ENCODE assay signal across 11 mouse cellular contexts in genomic region chr1:86471504-86471961, GRCm38 (mm10). TPM values are rescaled to one million over a fixed set of nuclear protein-coding genes. Genes with fewer than 3 reads are reported as not detected.
A peak's percentile ranks its signal among the peaks of the same experiment; 100 is the strongest.
DNase-seq lines count a peak whose midpoint lies in the region; ATAC-seq and TF ChIP-seq lines count a peak whose summit lies in the region.
"Not testable (repeated sequence)": the region's sequence is repeated elsewhere in the genome, so short reads cannot be mapped to it uniquely, and the experiment has no call there.
"Had no signal": no experiment of that assay in that cellular context is flagged by ENCODE, and none has a peak within 500 bp of the region (broad histone marks: within the 10 kb centered on the region; RNA-seq: fewer than 3 reads in every experiment).

No protein-coding gene starts in this region.

- H3K36me3 ChIP-seq in MEL (ENCODE audit: control insufficient read depth in 1 of 2, insufficient read depth in 2 of 2, low read length in 2 of 2); forebrain, embryonic 13.5 days (ENCODE audit: poor library complexity, severe bottlenecking): not testable (repeated sequence)

- 76% methylated on average over 11 of the region's 11 CpGs for WGBS in forebrain, embryonic 13.5 days
- WGBS in lung, adult 2 months = 61% methylated on average over 11 of the region's 11 CpGs

- 0 out of 4 replicates have a peak, but pooled peaks of 1 of the 2 experiments have one; percentile 10 for TF ChIP-seq EP300 in MEL (IDR thresholded peaks at IDR 0.05; ENCODE audit: low read depth in 1 of 2, low read length in 2 of 2)

- H3K4me3 ChIP-seq in MEL (ENCODE audit: control insufficient read depth in 1 of 2, insufficient read depth in 1 of 2, low read depth in 2 of 2, low read length in 2 of 2) = peak overlapping the region; percentile 57 to 72
- not testable (repeated sequence) for H3K4me3 ChIP-seq in forebrain, embryonic 13.5 days; lung, adult 2 months (replicated peaks; ENCODE audit: extremely low read depth, low read depth, low read length)

- TF ChIP-seq POLR2A in MEL (IDR thresholded peaks at IDR 0.05; ENCODE audit: control insufficient read depth in 1 of 2, insufficient read depth in 1 of 2, low read depth in 1 of 2, low read length in 2 of 2, poor library complexity in 1 of 2); lung, adult 2 months (IDR thresholded peaks at IDR 0.05; ENCODE audit: borderline replicate concordance, extremely low read depth, low read depth, low read length): not testable (repeated sequence)

- not testable (repeated sequence) for H3K27me3 ChIP-seq in MEL (ENCODE audit: control insufficient read depth in 1 of 2, insufficient read depth in 2 of 2, low read length in 2 of 2); forebrain, embryonic 13.5 days

- peak overlapping the region; percentile 86 for H3K9ac ChIP-seq in MEL (ENCODE audit: control insufficient read depth, low read depth, low read length, poor library complexity, severe bottlenecking)
- H3K9ac ChIP-seq in forebrain, embryonic 13.5 days = not testable (repeated sequence)

- peak overlapping the region; percentile 82 for H3K27ac ChIP-seq in MEL (ENCODE audit: control insufficient read depth, low read depth, low read length)
- H3K27ac ChIP-seq in forebrain, embryonic 13.5 days = not testable (repeated sequence)

- H3K4me1 ChIP-seq in MEL (ENCODE audit: control insufficient read depth in 1 of 2, insufficient read depth in 2 of 2, low read length in 2 of 2) = not testable (repeated sequence)
- peaks cover 12% of the 10 kb centered on the region for H3K4me1 ChIP-seq in forebrain, embryonic 13.5 days
- H3K4me1 ChIP-seq in lung, adult 2 months (ENCODE audit: control insufficient read depth, insufficient read depth, low read length) = peaks cover 19% of the 10 kb centered on the region

- H3K9me3 ChIP-seq in MEL (replicated peaks; ENCODE audit: insufficient read depth, low read length); forebrain, embryonic 13.5 days (replicated peaks): not testable (repeated sequence)

- peak; percentile 62 to 82 (median 64) for TF ChIP-seq CTCF in MEL (IDR thresholded peaks at IDR 0.05 in 2 of 3, conservative IDR thresholded peaks at IDR 0.05 in 1 of 3; ENCODE audit: control insufficient read depth in 1 of 3, insufficient read depth in 1 of 3, low read depth in 2 of 3, low read length in 3 of 3, poor library complexity in 1 of 3, severe bottlenecking in 1 of 3)
- TF ChIP-seq CTCF in lung, adult 2 months (IDR thresholded peaks at IDR 0.05; ENCODE audit: insufficient read depth, low read length) = peak; percentile 39; the same call in 1 of the 2 replicates

- ATAC-seq in forebrain, embryonic 13.5 days = not testable (repeated sequence)

- not testable (repeated sequence) for H3K79me2 ChIP-seq in MEL (ENCODE audit: control insufficient read depth, insufficient read depth, low read length, poor library complexity)

- H3K4me2 ChIP-seq in forebrain, embryonic 13.5 days = peak overlapping the region; percentile 47; the same call in 1 of the 2 replicates

- intact Hi-C loops in heart, postnatal 36 days (cut with DNase I) = loop anchor here (1.0 kb wide), 1 partner anchor 56 kb away; no protein-coding TSS in a partner anchor

- DNase-seq in MEL (ENCODE audit: low read depth, low spot score) = peak; percentile 91
- peak; percentile 54 for DNase-seq in cerebellum, adult 11-12 months
- DNase-seq in heart, postnatal 36 days = peak; percentile 47 to 52
- peak; percentile 55 to 69 for DNase-seq in kidney, postnatal 25 days
- DNase-seq in lung, adult 2 months = peak; percentile 43
- peak; percentile 32 for DNase-seq in retina, postnatal 1 day
- peak; percentile 56 for DNase-seq in urinary bladder, postnatal 14 days (ENCODE audit: low spot score)

- TF ChIP-seq RAD21 in MEL (IDR thresholded peaks at IDR 0.05; ENCODE audit: low read depth, low read length) = peak; percentile 71

TF ChIP-seq in MEL, 35 proteins besides CTCF, POLR2A, EP300 and RAD21:
- TF ChIP-seq ZNF384 (IDR thresholded peaks at IDR 0.05; ENCODE audit: low read depth, low read length) (peak; percentile 88), SIN3A (IDR thresholded peaks at IDR 0.05; ENCODE audit: low read length) (peak; percentile 90), MAX (IDR thresholded peaks at IDR 0.05; ENCODE audit: low read length) (peak; percentile 96), ETS1 (IDR thresholded peaks at IDR 0.05; ENCODE audit: low read depth, low read length) (peak; percentile 50), HCFC1 (IDR thresholded peaks at IDR 0.05; ENCODE audit: low read depth, low read length) (peak; percentile 60), USF2 (IDR thresholded peaks at IDR 0.05; ENCODE audit: borderline replicate concordance in 1 of 2, insufficient read depth in 1 of 2, low read depth in 1 of 2, low read length in 2 of 2) (peak in 1 of 2 experiments; percentile 44; a peak in 1 of 4 replicates), TBP (IDR thresholded peaks at IDR 0.05; ENCODE audit: low read depth, low read length) (peak; percentile 92), MXI1 (IDR thresholded peaks at IDR 0.05; ENCODE audit: low read depth, low read length) (peak; percentile 98), JUND (IDR thresholded peaks at IDR 0.05; ENCODE audit: low read depth, low read length) (0 out of 2 replicates have a peak, but pooled peaks have one; percentile 34), MYC (IDR thresholded peaks at IDR 0.05; ENCODE audit: low read depth, low read length) (peak; percentile 99), RCOR1 (IDR thresholded peaks at IDR 0.05; ENCODE audit: low read depth, low read length) (peak; percentile 9; the same call in 1 of the 2 replicates), SMC3 (IDR thresholded peaks at IDR 0.05; ENCODE audit: low read depth, low read length) (peak; percentile 64), ELF1 (IDR thresholded peaks at IDR 0.05; ENCODE audit: low read depth, low read length) (peak; percentile 48; the same call in 1 of the 2 replicates), UBTF (IDR thresholded peaks at IDR 0.05; ENCODE audit: borderline replicate concordance, insufficient read depth, low read depth, low read length) (0 out of 2 replicates have a peak, but pooled peaks have one; percentile 71), MAZ (IDR thresholded peaks at IDR 0.05; ENCODE audit: low read depth, low read length) (0 out of 2 replicates have a peak, but pooled peaks have one; percentile 17), ZC3H11A (IDR thresholded peaks at IDR 0.05; ENCODE audit: low read depth, low read length) (peak; percentile 65), MAFK (IDR thresholded peaks at IDR 0.05; ENCODE audit: borderline replicate concordance, low read depth, low read length) (0 out of 2 replicates have a peak, but pooled peaks have one; percentile 9), USF1 (IDR thresholded peaks at IDR 0.05; ENCODE audit: low read depth, low read length) (peak; percentile 89), BHLHE40 (IDR thresholded peaks at IDR 0.05; ENCODE audit: borderline replicate concordance, low read depth, low read length) (peak; percentile 42; the same call in 1 of the 2 replicates), TCF12 (IDR thresholded peaks at IDR 0.05; ENCODE audit: low read depth, low read length) (0 out of 2 replicates have a peak, but pooled peaks have one; percentile 27)

RNA-seq across cellular contexts. Expression of gene Tex44, which starts 45.4 kb away (rescaled TPM):
- total RNA-seq in MEL (2012; rRNA removed) = not detected in 2 replicates
- not detected for polyA plus RNA-seq in MEL (2012; ENCODE audit: insufficient read depth in 1 of 2, insufficient read length in 2 of 2, low read depth in 1 of 2, low replicate concordance in 2 of 2, missing spikeins in 1 of 2)
- not detected in 2 replicates for polyA plus RNA-seq in forebrain, embryonic 13.5 days (2015; fragmentation: Nextera tagmentation; extraction: Ambion mirVana)
- not detected for total RNA-seq in heart, postnatal 36 days (2021)
- polyA plus RNA-seq in lung, adult 2 months (2012; rRNA removed) = 0.11 and 0.12 TPM in 2 replicates
- total RNA-seq: adrenal gland, postnatal 4 days; layer of hippocampus, adult 8-10 months had no signal
- polyA plus RNA-seq: midbrain, embryonic 15.5 days had no signal

RNA-seq across cellular contexts. Expression of gene Nmur1, which starts 45.5 kb away (rescaled TPM):
- total RNA-seq in MEL (2012; rRNA removed) = not detected in 2 replicates
- not detected for polyA plus RNA-seq in MEL (2012; ENCODE audit: insufficient read depth in 1 of 2, insufficient read length in 2 of 2, low read depth in 1 of 2, low replicate concordance in 2 of 2, missing spikeins in 1 of 2)
- 0.14 TPM in 1 of 2 replicates, not detected in the other for polyA plus RNA-seq in forebrain, embryonic 13.5 days (2015; fragmentation: Nextera tagmentation; extraction: Ambion mirVana)
- total RNA-seq in heart, postnatal 36 days (2021) = not detected
- 2.9 TPM in 2 replicates for polyA plus RNA-seq in lung, adult 2 months (2012; rRNA removed)
- total RNA-seq: adrenal gland, postnatal 4 days; layer of hippocampus, adult 8-10 months had no signal

RNA-seq across cellular contexts. Expression of gene Ptma, which starts 55.0 kb away (rescaled TPM):
- total RNA-seq in MEL (2012; rRNA removed) = 3,309 and 3,407 TPM in 2 replicates
- 1,000 to 10,000 TPM; 2,419 to 4,891 TPM for polyA plus RNA-seq in MEL (2012; ENCODE audit: insufficient read depth in 1 of 2, insufficient read length in 2 of 2, low read depth in 1 of 2, low replicate concordance in 2 of 2, missing spikeins in 1 of 2)
- 2,754 and 3,239 TPM in 2 replicates for polyA plus RNA-seq in forebrain, embryonic 13.5 days (2015; fragmentation: Nextera tagmentation; extraction: Ambion mirVana)
- total RNA-seq in heart, postnatal 36 days (2021) = 100 to 1,000 TPM; 202 to 234 TPM
- 751 and 980 TPM in 2 replicates for polyA plus RNA-seq in lung, adult 2 months (2012; rRNA removed)

Comparison
In these comparisons a context has a peak if more than half of its experiments do, and no peak if none do; other contexts are left out.
1. DNase-seq: peak in every context shown above with its lines; median percentile 91 in MEL; 62 in kidney, postnatal 25 days; 56 in urinary bladder, postnatal 14 days; 54 in cerebellum, adult 11-12 months; 50 in heart, postnatal 36 days; 43 in lung, adult 2 months; 32 in retina, postnatal 1 day.